Mouse (Mus musculus): ENCODE data around the gene Cd244a.

DNA sequence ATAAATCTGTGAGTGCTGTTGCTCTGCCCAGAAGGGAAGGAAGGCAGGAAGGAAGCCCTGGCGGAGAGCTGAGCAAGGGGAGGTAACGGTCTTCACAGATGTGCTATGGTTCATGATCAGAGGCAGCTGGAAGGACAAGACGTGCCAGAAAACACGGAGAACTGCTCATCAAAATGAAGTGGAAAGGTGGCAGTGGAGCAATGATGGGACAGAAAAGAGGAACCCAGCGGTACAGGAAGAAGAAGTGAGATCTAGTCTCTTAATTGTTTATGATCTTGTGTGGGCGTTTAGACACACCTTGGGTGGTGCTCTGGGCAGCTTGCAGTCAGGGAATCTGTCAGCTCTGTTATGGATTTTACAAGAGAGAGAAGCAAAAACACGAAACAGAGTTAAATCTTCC, 7.7 kb upstream of the Cd244a start:
- TF ChIP-seq POLR2A (IDR thresholded peaks at IDR 0.05; ENCODE audit: control insufficient read depth, extremely low read depth, insufficient read depth, low read length, poor library complexity) (no peak), CTCF (IDR thresholded peaks at IDR 0.05; ENCODE audit: borderline replicate concordance, control insufficient read depth, extremely low read depth, insufficient read depth, low read length, poor library complexity) (no peak)
